Mouse (Mus musculus) liver, postnatal 0 days (tissue): ENCODE data around the gene Rrp8. TPM values are rescaled to one million over a fixed set of nuclear protein-coding genes. Genes with fewer than 3 reads are reported as not detected.

Source experiments
- ATAC-seq: fragments of 200-750 bp; cut with Nextera tagmentation; 2 replicates; pipeline ENCODE4 v1.8.0; 2017; ENCODE audit warnings: mild to moderate bottlenecking, moderate library complexity
- DNase-seq: peaks from one replicate; pipeline ENCODE4 v3.0.0-alpha.2; 2016
- H3K27ac ChIP-seq: fragments of 300-500 bp; sonication (generic); 2 replicates; pipeline ENCODE4 v1.5.1; 2014; ENCODE audit warnings: antibody characterized with exemption, moderate library complexity, mild to moderate bottlenecking, low read depth
- H3K27me3 ChIP-seq: fragments of 300-500 bp; sonication (generic); 2 replicates; pipeline ENCODE4 v1.6.1; 2014; ENCODE audit warnings: low read length, control low read depth, mixed read lengths; ENCODE audit not compliant: insufficient read depth
- H3K36me3 ChIP-seq: fragments of 300-500 bp; sonication (generic); replicated peaks from 2 replicates; pipeline ENCODE4 v1.6.1; 2014; ENCODE audit warnings: mild to moderate bottlenecking, control low read depth, low read length, moderate library complexity, mixed read lengths; ENCODE audit not compliant: insufficient read depth
- H3K4me1 ChIP-seq: fragments of 300-500 bp; sonication (generic); 2 replicates; pipeline ENCODE4 v1.6.1; 2014; ENCODE audit warnings: antibody characterized with exemption, mild to moderate bottlenecking, control low read depth; ENCODE audit not compliant: insufficient read depth
- H3K4me2 ChIP-seq: fragments of 300-500 bp; sonication (generic); 2 replicates; pipeline ENCODE4 v1.6.1; 2014; ENCODE audit warnings: low read depth, mild to moderate bottlenecking, low read length, moderate library complexity, mixed read lengths
- H3K4me3 ChIP-seq: fragments of 300-500 bp; sonication (generic); 2 replicates; pipeline ENCODE4 v1.5.1; 2014; ENCODE audit warnings: low read depth, low read length
- H3K9ac ChIP-seq: fragments of 300-500 bp; sonication (generic); replicated peaks from 2 replicates; pipeline ENCODE4 v1.6.1; 2014; ENCODE audit warnings: mild to moderate bottlenecking, moderate library complexity
- H3K9me3 ChIP-seq: fragments of 300-500 bp; sonication (generic); 2 replicates; pipeline ENCODE4 v1.6.1; 2016; ENCODE audit warnings: mild to moderate bottlenecking, control low read depth, low read length, mixed read lengths
- CTCF ChIP-seq: sonication (generic); IDR thresholded peaks from 2 replicates; pipeline ENCODE4 v1.5.1; 2016; ENCODE audit warnings: antibody characterized with exemption, low read depth
- EP300 ChIP-seq: IDR thresholded peaks from 2 replicates; pipeline ENCODE4 v1.6.1; 2016; ENCODE audit warnings: antibody characterized with exemption, low read depth, mild to moderate bottlenecking
- WGBS: fragments of 180-500 bp; shearing (Covaris S2); extraction: QIAGEN DNeasy Blood & Tissue Kit; methylation state at CpG from one replicate; pipeline ENCODE4 v1.1.7; 2014; ENCODE audit not compliant: insufficient replicate concordance; 5-methylcytosine and 5-hydroxymethylcytosine counted together
- polyA plus RNA-seq: library from polyadenylated mRNA; unstranded; fragments of >200 nt; fragmentation: Nextera tagmentation; extraction: Ambion mirVana; gene quantifications from 2 replicates; pipeline ENCODE4 v1.2.1, GENCODE M21; 2015

The Rrp8 gene
- polyA plus RNA-seq, 1 experiment from 2014 or later = 11.6 TPM

DNA sequence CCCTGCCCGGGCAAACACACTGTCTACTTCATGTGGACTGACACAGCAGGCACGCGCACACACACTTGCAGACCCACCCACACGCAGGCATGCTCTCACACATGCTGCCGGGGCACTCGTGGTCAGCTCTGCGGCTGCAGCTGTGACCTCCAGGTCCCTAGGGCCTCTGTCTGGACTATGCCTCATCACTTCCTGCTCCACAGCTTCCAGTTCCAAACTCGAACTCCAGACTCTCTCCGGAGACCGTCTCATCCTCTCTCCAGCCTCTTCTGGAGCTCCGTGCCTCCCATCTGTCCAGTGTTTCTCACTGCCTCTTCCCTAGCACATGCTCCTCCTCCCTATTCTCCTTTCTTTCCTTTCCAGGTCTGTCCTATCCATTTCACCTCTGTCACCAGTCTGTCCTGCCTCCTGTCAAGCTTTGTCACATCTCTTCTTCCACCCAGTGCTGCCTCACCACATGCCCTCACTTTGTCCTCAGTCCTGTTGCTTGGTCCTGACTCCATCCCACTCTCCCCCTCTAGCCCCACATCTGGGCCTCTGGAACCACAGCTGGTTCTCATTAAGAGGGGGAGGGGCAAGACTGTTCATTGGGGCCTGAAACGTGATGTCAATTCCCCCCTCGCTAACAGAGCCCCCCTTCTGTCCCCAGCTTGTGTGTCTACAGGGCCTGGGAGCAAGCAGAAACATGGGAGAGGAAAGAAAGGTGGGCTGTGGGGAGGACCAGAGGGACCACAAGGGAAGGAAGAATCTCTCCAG, 40.8 kb upstream of the Rrp8 start:
- Histone ChIP-seq H3K4me2 (peak overlapping the region; percentile 32; the same call in 1 of the 2 replicates), H3K27me3 (0 out of 2 replicates have a peak, but pooled peaks cover 2% of the 10 kb centered on the region), H3K9me3 (no peaks in the 10 kb centered on the region), H3K27ac (peak overlapping the region; percentile 59), H3K4me3 (no peak overlapping the region), H3K9ac (no peak overlapping the region), H3K36me3 (no peaks in the 10 kb centered on the region), H3K4me1 (peaks cover 15% of the 10 kb centered on the region)
- no peak for DNase-seq
- TF ChIP-seq EP300 = no peak
- no peak for TF ChIP-seq CTCF
- ATAC-seq = peak; percentile 58
- WGBS = 36% methylated on average over 13 of the region's 13 CpGs

- H3K4me2 ChIP-seq = no peak overlapping the region
- WGBS = 76% methylated on average over 1 of the region's 1 CpGs
These were observed 40.1 kb upstream of the Rrp8 start for GRCm38 (mm10) chr7:105777316-105777715.

GRCm38 (mm10) chr7:105776026-105776425, 38.8 kb upstream of the Rrp8 start:
- Histone ChIP-seq H3K9ac (no peak overlapping the region), H3K36me3 (no peaks in the 10 kb centered on the region), H3K4me1 (peaks cover 15% of the 10 kb centered on the region), H3K27ac (no peak overlapping the region), H3K9me3 (no peaks in the 10 kb centered on the region), H3K27me3 (no peaks in the 10 kb centered on the region), H3K4me3 (no peak overlapping the region), H3K4me2 (no peak overlapping the region)
- 68% methylated on average over 2 of the region's 2 CpGs for WGBS
- TF ChIP-seq CTCF = no peak
- DNase-seq (no peak), ATAC-seq (no peak)

More at GRCm38 (mm10) chr7:105777316-105777715, 40.1 kb upstream of the Rrp8 start:
- no peak overlapping the region for H3K4me3 ChIP-seq
- H3K4me1 ChIP-seq = peaks cover 15% of the 10 kb centered on the region
- no peak overlapping the region for H3K27ac ChIP-seq
- ATAC-seq = no peak
- H3K27me3 ChIP-seq = no peaks in the 10 kb centered on the region
- H3K36me3 ChIP-seq = no peaks in the 10 kb centered on the region
- DNase-seq = no peak
- H3K9me3 ChIP-seq = no peaks in the 10 kb centered on the region
- H3K9ac ChIP-seq = no peak overlapping the region
- TF ChIP-seq CTCF = no peak
- TF ChIP-seq EP300 = no peak

GRCm38 (mm10) chr7:105774661-105775060, 37.5 kb upstream of the Rrp8 start:
- Histone ChIP-seq H3K27ac (no peak overlapping the region), H3K4me2 (no peak overlapping the region), H3K36me3 (no peaks in the 10 kb centered on the region), H3K9ac (no peak overlapping the region), H3K4me1 (peaks cover 26% of the 10 kb centered on the region), H3K27me3 (no peaks in the 10 kb centered on the region), H3K4me3 (no peak overlapping the region), H3K9me3 (no peaks in the 10 kb centered on the region)
- WGBS = 53% methylated on average over 8 of the region's 8 CpGs
- ATAC-seq = no peak
- no peak for TF ChIP-seq CTCF
- no peak for TF ChIP-seq EP300
- DNase-seq = no peak

GRCm38 (mm10) chr7:105773041-105773440, 35.9 kb upstream of the Rrp8 start:
- no peak overlapping the region for H3K4me3 ChIP-seq
- 71% methylated on average over 5 of the region's 5 CpGs for WGBS
- no peak for ATAC-seq

GRCm38 (mm10) chr7:105772331-105772730, 35.1 kb upstream of the Rrp8 start:
- H3K4me2 ChIP-seq = no peak overlapping the region
- no peak for ATAC-seq
- no peaks in the 10 kb centered on the region for H3K36me3 ChIP-seq
- no peak overlapping the region for H3K9ac ChIP-seq
- 85% methylated on average over 15 of the region's 15 CpGs for WGBS
- H3K4me3 ChIP-seq = no peak overlapping the region
- no peak for DNase-seq
- H3K9me3 ChIP-seq = no peaks in the 10 kb centered on the region
- H3K27me3 ChIP-seq = no peaks in the 10 kb centered on the region
- H3K4me1 ChIP-seq = peaks cover 11% of the 10 kb centered on the region
- no peak overlapping the region for H3K27ac ChIP-seq
- TF ChIP-seq CTCF (no peak), EP300 (no peak)

More at GRCm38 (mm10) chr7:105773041-105773440, 35.9 kb upstream of the Rrp8 start:
- H3K4me2 ChIP-seq = no peak overlapping the region
- peaks cover 16% of the 10 kb centered on the region for H3K4me1 ChIP-seq
- no peak for DNase-seq
- no peak overlapping the region for H3K9ac ChIP-seq
- no peaks in the 10 kb centered on the region for H3K9me3 ChIP-seq
- no peaks in the 10 kb centered on the region for H3K27me3 ChIP-seq
- H3K27ac ChIP-seq = no peak overlapping the region
- no peaks in the 10 kb centered on the region for H3K36me3 ChIP-seq
- TF ChIP-seq CTCF (no peak), EP300 (no peak)
